Mouse (Mus musculus) thymus, adult 2 months (tissue): ENCODE data around the gene Mrpl22. TPM values are rescaled to one million over a fixed set of nuclear protein-coding genes. Genes with fewer than 3 reads are reported as not detected.
"Not testable (repeated sequence)": the region's sequence is repeated elsewhere in the genome, so short reads cannot be mapped to it uniquely, and the experiment has no call there.

ENCODE experiments used
- DNase-seq: peaks from one replicate; pipeline ENCODE4 v3.0.0; 2021
- H3K27ac ChIP-seq: fragments of 200-500 bp; 2 replicates; pipeline ENCODE4 v1.5.1; 2012; ENCODE audit warnings: low read length, control low read depth; ENCODE audit not compliant: control insufficient read depth, insufficient read depth
- H3K27me3 ChIP-seq: fragments of 200-500 bp; 2 replicates; pipeline ENCODE4 v1.6.1; 2012; ENCODE audit warnings: mild to moderate bottlenecking, low read length, moderate library complexity, mixed read lengths; ENCODE audit not compliant: control insufficient read depth, insufficient read depth
- H3K36me3 ChIP-seq: fragments of 200-500 bp; 2 replicates; pipeline ENCODE4 v1.6.1; 2012; ENCODE audit warnings: mild to moderate bottlenecking, low read length, moderate library complexity; ENCODE audit not compliant: control insufficient read depth, insufficient read depth
- H3K4me1 ChIP-seq: fragments of 200-500 bp; replicated peaks from 2 replicates; pipeline ENCODE4 v1.6.1; 2012; ENCODE audit warnings: low read length; ENCODE audit not compliant: control insufficient read depth, insufficient read depth
- H3K4me3 ChIP-seq: fragments of 200-500 bp; 2 replicates; pipeline ENCODE4 v1.5.1; 2012; ENCODE audit warnings: mild to moderate bottlenecking, low read length, control low read depth, moderate library complexity; ENCODE audit not compliant: control insufficient read depth, insufficient read depth
- CTCF ChIP-seq: fragments of 200-500 bp; IDR thresholded peaks from 2 replicates; pipeline ENCODE4 v1.5.1; 2012; ENCODE audit warnings: mild to moderate bottlenecking, control low read depth, low read length, moderate library complexity, borderline replicate concordance; ENCODE audit not compliant: control insufficient read depth, poor library complexity, insufficient read depth; ENCODE audit errors: extremely low read depth
- POLR2A ChIP-seq: fragments of 200-500 bp; IDR thresholded peaks from 2 replicates; pipeline ENCODE4 v1.6.1; 2012; ENCODE audit warnings: mild to moderate bottlenecking, low read length, control low read depth, moderate library complexity; ENCODE audit not compliant: control insufficient read depth, poor library complexity, insufficient read depth; ENCODE audit errors: extremely low read depth
- WGBS: fragments of 180-500 bp; shearing (Covaris S2); methylation state at CpG from one replicate; pipeline ENCODE4 v1.1.7; 2018; 5-methylcytosine and 5-hydroxymethylcytosine counted together
- polyA plus RNA-seq: library from polyadenylated mRNA; depleted of rRNA; stranded (reverse); fragments of >200 nt; gene quantifications from 2 replicates; pipeline ENCODE4 v1.2.3, GENCODE M21; 2012; rRNA removed

Gene Mrpl22
- polyA plus RNA-seq, 1 experiment: 42.0 TPM

GRCm38 (mm10) chr11:58216823-58217222, 45.4 kb downstream of the Mrpl22 start:
- Histone ChIP-seq H3K36me3 (no peaks in the 10 kb centered on the region), H3K4me1 (peaks cover 34% of the 10 kb centered on the region), H3K27me3 (no peaks in the 10 kb centered on the region), H3K27ac (no peak overlapping the region), H3K4me3 (no peak overlapping the region)
- DNase-seq: no peak
- WGBS: 88% methylated on average over 6 of the region's 6 CpGs
- TF ChIP-seq CTCF (no peak), POLR2A (no peak)

- no peak overlapping the region for H3K4me3 ChIP-seq
- 3% methylated on average over 4 of the region's 4 CpGs for WGBS
- H3K27me3 ChIP-seq: no peaks in the 10 kb centered on the region
- H3K36me3 ChIP-seq: no peaks in the 10 kb centered on the region
- peaks cover 24% of the 10 kb centered on the region for H3K4me1 ChIP-seq
- peak; percentile 47 for DNase-seq
- H3K27ac ChIP-seq: peak overlapping the region; percentile 78
- TF ChIP-seq POLR2A (no peak), CTCF (no peak)
These were observed 52.3 kb downstream of the Mrpl22 start for GRCm38 (mm10) chr11:58223751-58224150.

GRCm38 (mm10) chr11:58224313-58224712, 52.9 kb downstream of the Mrpl22 start:
- DNase-seq: peak; percentile 75
- TF ChIP-seq POLR2A (no peak), CTCF (no peak)
- Histone ChIP-seq H3K27ac (peak overlapping the region; percentile 78), H3K27me3 (no peaks in the 10 kb centered on the region), H3K4me1 (peaks cover 24% of the 10 kb centered on the region), H3K36me3 (no peaks in the 10 kb centered on the region), H3K4me3 (no peak overlapping the region)
- WGBS: 5% methylated on average over 7 of the region's 7 CpGs

GRCm38 (mm10) chr11:58224872-58225271, 53.4 kb downstream of the Mrpl22 start:
- not testable (repeated sequence) for H3K36me3 ChIP-seq, H3K27me3 ChIP-seq, DNase-seq, H3K4me3 ChIP-seq
- H3K27ac ChIP-seq: peak overlapping the region; percentile 67
- 45% methylated on average over 2 of the region's 2 CpGs for WGBS
- H3K4me1 ChIP-seq: peaks cover 24% of the 10 kb centered on the region

- no peak for TF ChIP-seq POLR2A
- peak; percentile 78; the same call in 1 of the 2 replicates for TF ChIP-seq CTCF
- Histone ChIP-seq H3K4me1 (peaks cover 27% of the 10 kb centered on the region), H3K27ac (peak overlapping the region; percentile 67), H3K4me3 (no peak overlapping the region), H3K36me3 (no peaks in the 10 kb centered on the region), H3K27me3 (no peaks in the 10 kb centered on the region)
- 31% methylated on average over 5 of the region's 5 CpGs for WGBS
- DNase-seq: peak; percentile 74
These were observed 54.2 kb downstream of the Mrpl22 start for GRCm38 (mm10) chr11:58225655-58226054.

GRCm38 (mm10) chr11:58226425-58226824, 55.0 kb downstream of the Mrpl22 start:
- H3K27ac ChIP-seq: no peak overlapping the region
- H3K4me1 ChIP-seq: peaks cover 32% of the 10 kb centered on the region
- DNase-seq: no peak
- H3K36me3 ChIP-seq: no peaks in the 10 kb centered on the region
- no peaks in the 10 kb centered on the region for H3K27me3 ChIP-seq
- no peak overlapping the region for H3K4me3 ChIP-seq
- TF ChIP-seq POLR2A: no peak
- no peak for TF ChIP-seq CTCF

GRCm38 (mm10) chr11:58228021-58228420, 56.6 kb downstream of the Mrpl22 start:
- not testable (repeated sequence) for H3K4me3 ChIP-seq, H3K27me3 ChIP-seq, H3K27ac ChIP-seq, H3K36me3 ChIP-seq, DNase-seq
- peaks cover 29% of the 10 kb centered on the region for H3K4me1 ChIP-seq
- 89% methylated on average over 2 of the region's 2 CpGs for WGBS

Other genes starting within 250 kb of the Mrpl22 start
- gene Larp1, start 162.6 kb upstream of the Mrpl22 start, polyA plus RNA-seq: 54.4 and 64.4 TPM in 2 replicates
- gene Gm12248, start 78.5 kb upstream of the Mrpl22 start, polyA plus RNA-seq: 0.32 and 0.59 TPM in 2 replicates
- gene Cnot8, start 67.5 kb upstream of the Mrpl22 start, polyA plus RNA-seq: 158 and 192 TPM in 2 replicates
- gene Gemin5, start 3.1 kb upstream of the Mrpl22 start, polyA plus RNA-seq: 20.4 and 21.8 TPM in 2 replicates
- gene Igtp, start 27.9 kb downstream of the Mrpl22 start, polyA plus RNA-seq: 58.1 and 60.9 TPM in 2 replicates
- gene Irgm2, start 28.0 kb downstream of the Mrpl22 start, polyA plus RNA-seq: 17.1 and 20.1 TPM in 2 replicates
- gene 4930438A08Rik, start 103.1 kb downstream of the Mrpl22 start, polyA plus RNA-seq: 0.07 and 0.29 TPM in 2 replicates
- 42.1 and 49.7 TPM in 2 replicates for gene Zfp692, start 135.4 kb downstream of the Mrpl22 start, polyA plus RNA-seq
- 54.1 and 54.5 TPM in 2 replicates for gene Zfp672, start 158.7 kb downstream of the Mrpl22 start, polyA plus RNA-seq
- 41.3 and 43.3 TPM in 2 replicates for gene Sh3bp5l, start 159.1 kb downstream of the Mrpl22 start, polyA plus RNA-seq
- gene Lypd8, start 207.4 kb downstream of the Mrpl22 start, polyA plus RNA-seq: 26.2 and 31.5 TPM in 2 replicates
- gene 1810065E05Rik, start 249.4 kb downstream of the Mrpl22 start, polyA plus RNA-seq: 0.77 and 0.92 TPM in 2 replicates